In the genomic region with DNA sequence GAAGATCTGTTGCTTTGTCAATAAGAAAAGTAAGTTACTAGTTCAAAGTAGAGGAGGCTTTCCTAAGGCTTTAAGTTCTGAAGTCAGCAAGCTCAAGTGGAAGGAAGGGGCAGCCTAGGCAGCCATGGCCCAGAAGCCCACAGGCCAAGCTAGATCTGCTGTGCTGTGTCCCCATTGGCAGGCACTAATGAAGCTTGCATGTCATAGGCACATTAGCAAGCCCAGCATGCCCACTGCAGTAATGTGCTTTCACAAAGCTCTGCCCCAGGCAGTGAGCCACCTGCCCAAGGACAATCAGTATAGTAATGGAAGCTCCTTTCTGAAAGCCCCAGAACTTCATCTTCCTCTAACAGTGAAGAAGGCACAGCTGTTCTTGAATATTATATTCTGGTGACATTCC, we compare ENCODE assay signal across 22 mouse cellular contexts.
A peak's percentile ranks its signal among the peaks of the same experiment; 100 is the strongest.
DNase-seq lines count a peak whose midpoint lies in the region; ATAC-seq and TF ChIP-seq lines count a peak whose summit lies in the region.
"Had no signal": no experiment of that assay in that cellular context is flagged by ENCODE, and none has a peak within 500 bp of the region (broad histone marks: within the 10 kb centered on the region; RNA-seq: fewer than 3 reads in every experiment).

No protein-coding gene starts in this region.

- no peak for TF ChIP-seq POLR2A in brain, embryonic 14.5 days (IDR thresholded peaks at IDR 0.05; ENCODE audit: borderline replicate concordance, extremely low read depth, insufficient read depth, insufficient read length, poor library complexity, severe bottlenecking)

- peaks cover 3% of the 10 kb centered on the region; the same call in 1 of the 2 replicates for H3K9me3 ChIP-seq in hindbrain, postnatal 0 days (ENCODE audit: low read length)
- peaks cover 4% of the 10 kb centered on the region; the same call in 1 of the 2 replicates for H3K9me3 ChIP-seq in hindbrain, embryonic 14.5 days (ENCODE audit: control insufficient read depth, low read length)
- no peaks in the 10 kb centered on the region for H3K9me3 ChIP-seq in midbrain, embryonic 15.5 days
- no peaks in the 10 kb centered on the region for H3K9me3 ChIP-seq in midbrain, embryonic 11.5 days (ENCODE audit: control insufficient read depth, low read length)
- no peaks in the 10 kb centered on the region for H3K9me3 ChIP-seq in heart, embryonic 11.5 days (replicated peaks; ENCODE audit: control insufficient read depth, low read length)
- H3K9me3 ChIP-seq: forebrain, embryonic 10.5 days; forebrain, embryonic 13.5 days; heart, embryonic 10.5 days; hindbrain, embryonic 12.5 days had no signal

- peak; percentile 12 for DNase-seq in hindbrain, postnatal 0 days (ENCODE audit: low spot score)
- no peak for DNase-seq in hindbrain, embryonic 14.5 days (ENCODE audit: low spot score)
- no peak for DNase-seq in midbrain, embryonic 11.5 days (ENCODE audit: low spot score, missing footprints)
- DNase-seq in brain, embryonic 14.5 days (ENCODE audit: low read depth): peak; percentile 17
- DNase-seq: adrenal gland, adult 2 months; adrenal gland, postnatal 14 days; cerebellum, adult 11-12 months; cerebellum, adult 8-10 months; cerebellum, postnatal 36 days; gastrocnemius, postnatal 10 days; gastrocnemius, postnatal 36 days; heart, adult 2 months had no signal

- no peak overlapping the region for H3K9ac ChIP-seq in hindbrain, postnatal 0 days (replicated peaks; ENCODE audit: low read length)
- no peak overlapping the region for H3K9ac ChIP-seq in hindbrain, embryonic 14.5 days
- H3K9ac ChIP-seq in midbrain, embryonic 15.5 days: no peak overlapping the region
- no peak overlapping the region for H3K9ac ChIP-seq in midbrain, embryonic 11.5 days (ENCODE audit: low read length)
- H3K9ac ChIP-seq in heart, embryonic 11.5 days (ENCODE audit: low read depth, low read length): no peak overlapping the region
- H3K9ac ChIP-seq: forebrain, embryonic 13.5 days; hindbrain, embryonic 12.5 days had no signal

- no peaks in the 10 kb centered on the region for H3K27me3 ChIP-seq in hindbrain, postnatal 0 days (ENCODE audit: insufficient read depth, low read length)
- no peaks in the 10 kb centered on the region for H3K27me3 ChIP-seq in hindbrain, embryonic 14.5 days (ENCODE audit: control insufficient read depth, insufficient read depth, low read length)
- no peaks in the 10 kb centered on the region for H3K27me3 ChIP-seq in midbrain, embryonic 15.5 days (replicated peaks)
- no peaks in the 10 kb centered on the region for H3K27me3 ChIP-seq in midbrain, embryonic 11.5 days (ENCODE audit: control insufficient read depth, insufficient read depth, low read length)
- H3K27me3 ChIP-seq in heart, embryonic 11.5 days (ENCODE audit: control insufficient read depth, insufficient read depth, low read length): no peaks in the 10 kb centered on the region
- H3K27me3 ChIP-seq: forebrain, embryonic 13.5 days; hindbrain, embryonic 12.5 days had no signal

- H3K36me3 ChIP-seq in hindbrain, postnatal 0 days (ENCODE audit: insufficient read depth, low read length): no peaks in the 10 kb centered on the region
- no peaks in the 10 kb centered on the region for H3K36me3 ChIP-seq in hindbrain, embryonic 14.5 days (replicated peaks; ENCODE audit: control insufficient read depth, insufficient read depth)
- no peaks in the 10 kb centered on the region for H3K36me3 ChIP-seq in midbrain, embryonic 15.5 days (replicated peaks)
- no peaks in the 10 kb centered on the region for H3K36me3 ChIP-seq in midbrain, embryonic 11.5 days (ENCODE audit: control insufficient read depth, insufficient read depth, low read length)
- H3K36me3 ChIP-seq in heart, embryonic 11.5 days (ENCODE audit: control insufficient read depth, insufficient read depth, low read length): no peaks in the 10 kb centered on the region
- H3K36me3 ChIP-seq: forebrain, embryonic 10.5 days; heart, embryonic 10.5 days; hindbrain, embryonic 12.5 days had no signal

- no peak overlapping the region for H3K4me3 ChIP-seq in hindbrain, postnatal 0 days (ENCODE audit: low read length)
- H3K4me3 ChIP-seq in hindbrain, embryonic 14.5 days (replicated peaks; ENCODE audit: low read length): no peak overlapping the region
- H3K4me3 ChIP-seq in midbrain, embryonic 15.5 days: no peak overlapping the region
- no peak overlapping the region for H3K4me3 ChIP-seq in midbrain, embryonic 11.5 days (ENCODE audit: low read depth, low read length)
- H3K4me3 ChIP-seq in heart, embryonic 11.5 days (ENCODE audit: low read depth, low read length): no peak overlapping the region
- H3K4me3 ChIP-seq: forebrain, embryonic 10.5 days; forebrain, embryonic 13.5 days; heart, adult 2 months; heart, embryonic 10.5 days; hindbrain, embryonic 12.5 days had no signal

- TF ChIP-seq CTCF in hindbrain, postnatal 0 days (IDR thresholded peaks at IDR 0.05; ENCODE audit: low read depth): no peak
- TF ChIP-seq CTCF in brain, embryonic 14.5 days (IDR thresholded peaks at IDR 0.05; ENCODE audit: borderline replicate concordance, extremely low read depth, insufficient read depth, insufficient read length): no peak

- no peak for ATAC-seq in hindbrain, postnatal 0 days
- ATAC-seq in hindbrain, embryonic 14.5 days (ENCODE audit: low FRiP score): no peak
- ATAC-seq in midbrain, embryonic 15.5 days (replicated peaks): peak; percentile 54; the same call in 1 of the 2 replicates
- ATAC-seq in midbrain, embryonic 11.5 days (ENCODE audit: low FRiP score): no peak
- ATAC-seq in heart, embryonic 11.5 days (replicated peaks; ENCODE audit: insufficient number of reproducible peaks, low FRiP score, low TSS enrichment): no peak
- ATAC-seq: CD4-positive, CD25-positive, alpha-beta regulatory T cell, adult 4 months; forebrain, embryonic 13.5 days; forebrain, embryonic 16.5 days; hindbrain, embryonic 16.5 days; inflammation-experienced regulatory T-cells, adult 6 months had no signal

- H3K27ac ChIP-seq in hindbrain, postnatal 0 days: no peak overlapping the region
- H3K27ac ChIP-seq in hindbrain, embryonic 14.5 days: no peak overlapping the region
- H3K27ac ChIP-seq in midbrain, embryonic 15.5 days: no peak overlapping the region
- H3K27ac ChIP-seq in midbrain, embryonic 11.5 days (ENCODE audit: low read depth, low read length): no peak overlapping the region
- H3K27ac ChIP-seq in heart, embryonic 11.5 days (ENCODE audit: low read depth, low read length): no peak overlapping the region
- H3K27ac ChIP-seq: forebrain, embryonic 10.5 days; forebrain, embryonic 13.5 days; heart, adult 2 months; heart, embryonic 10.5 days; hindbrain, embryonic 12.5 days had no signal

- no peak overlapping the region for H3K4me2 ChIP-seq in hindbrain, postnatal 0 days (ENCODE audit: low read depth, low read length)
- no peak overlapping the region for H3K4me2 ChIP-seq in hindbrain, embryonic 14.5 days (replicated peaks)
- H3K4me2 ChIP-seq in midbrain, embryonic 15.5 days: no peak overlapping the region
- no peak overlapping the region for H3K4me2 ChIP-seq in midbrain, embryonic 11.5 days
- H3K4me2 ChIP-seq in heart, embryonic 11.5 days: no peak overlapping the region
- H3K4me2 ChIP-seq: forebrain, embryonic 13.5 days; hindbrain, embryonic 12.5 days had no signal

- no peaks in the 10 kb centered on the region for H3K4me1 ChIP-seq in hindbrain, postnatal 0 days (ENCODE audit: insufficient read depth, low read length)
- H3K4me1 ChIP-seq in hindbrain, embryonic 14.5 days (replicated peaks; ENCODE audit: control insufficient read depth, insufficient read depth, low read length): no peaks in the 10 kb centered on the region
- H3K4me1 ChIP-seq in midbrain, embryonic 15.5 days: 0 out of 2 replicates have a peak, but pooled peaks cover 2% of the 10 kb centered on the region
- H3K4me1 ChIP-seq in midbrain, embryonic 11.5 days (ENCODE audit: control insufficient read depth, insufficient read depth, low read length): no peaks in the 10 kb centered on the region
- H3K4me1 ChIP-seq in heart, embryonic 11.5 days (ENCODE audit: control insufficient read depth, insufficient read depth, low read length): no peaks in the 10 kb centered on the region
- H3K4me1 ChIP-seq: forebrain, embryonic 10.5 days; forebrain, embryonic 13.5 days; heart, embryonic 10.5 days; hindbrain, embryonic 12.5 days had no signal

Comparison
In these comparisons a context has a peak if more than half of its experiments do, and no peak if none do; other contexts are left out.
1. DNase-seq: peak in hindbrain, postnatal 0 days (single experiment) and brain, embryonic 14.5 days (single experiment); none in hindbrain, embryonic 14.5 days (single experiment) and midbrain, embryonic 11.5 days (single experiment).